Mouse (Mus musculus) MEL-GATA-1-ER (cell line): Measurements from ENCODE around the gene Scube3.
"Not testable (repeated sequence)": the region's sequence is repeated elsewhere in the genome, so short reads cannot be mapped to it uniquely, and the experiment has no call there.

ENCODE experiments used
- DNase-seq: peaks from one replicate; pipeline ENCODE4 v3.0.0-alpha.2; 2012; ENCODE audit warnings: low read depth; ENCODE audit errors: extremely low read depth

Scube3 gene

GRCm38 (mm10) chr17:28216791-28217190 lies 74.8 kb downstream of the Scube3 start:
- DNase-seq: no peak

DNA sequence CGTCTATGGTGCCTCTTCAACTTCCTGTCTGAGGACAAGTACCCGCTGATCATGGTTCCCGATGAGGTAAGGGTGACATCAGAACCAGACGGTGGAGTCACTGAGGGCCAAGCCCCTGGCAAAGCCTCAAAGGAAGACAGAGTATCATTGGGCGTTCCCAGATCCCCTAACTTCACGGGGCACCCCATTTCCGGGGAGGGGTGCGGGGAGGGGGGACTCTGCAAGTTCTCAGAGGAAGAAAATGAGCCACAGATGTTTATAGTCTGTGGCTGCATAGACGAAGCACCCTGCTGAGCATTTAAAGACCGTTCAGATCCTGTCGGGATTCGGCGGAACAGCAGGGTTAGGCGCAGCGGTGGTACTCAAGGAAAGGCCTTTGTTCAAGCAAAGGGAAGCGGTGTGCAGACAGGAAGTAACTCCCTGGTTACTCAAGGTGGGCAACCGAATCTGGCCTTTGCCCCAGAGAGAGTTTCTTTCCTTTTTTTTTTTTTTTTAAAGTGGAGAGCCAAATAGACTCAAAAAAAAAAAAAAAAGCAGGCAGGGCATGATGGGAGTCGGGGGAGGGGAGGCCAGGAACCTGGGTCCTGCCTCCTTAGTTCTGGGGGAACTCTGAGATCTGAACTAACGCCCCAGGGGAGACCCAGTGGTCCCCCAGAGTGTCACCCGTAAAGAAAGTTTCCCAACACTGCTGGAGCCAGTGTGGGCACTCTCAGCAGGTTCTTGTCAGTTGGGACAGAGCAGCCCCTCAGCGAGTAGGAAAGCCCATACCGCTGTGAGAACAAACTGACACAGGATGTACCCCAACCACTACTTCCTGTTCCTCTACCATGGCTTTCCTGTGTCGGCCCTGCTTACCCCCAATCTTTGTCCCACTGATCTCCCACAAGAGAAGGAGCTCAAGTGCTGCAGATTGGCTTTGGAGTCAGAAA lies 76.0 kb downstream of the Scube3 start:
- peak; percentile 89 for DNase-seq

DNA sequence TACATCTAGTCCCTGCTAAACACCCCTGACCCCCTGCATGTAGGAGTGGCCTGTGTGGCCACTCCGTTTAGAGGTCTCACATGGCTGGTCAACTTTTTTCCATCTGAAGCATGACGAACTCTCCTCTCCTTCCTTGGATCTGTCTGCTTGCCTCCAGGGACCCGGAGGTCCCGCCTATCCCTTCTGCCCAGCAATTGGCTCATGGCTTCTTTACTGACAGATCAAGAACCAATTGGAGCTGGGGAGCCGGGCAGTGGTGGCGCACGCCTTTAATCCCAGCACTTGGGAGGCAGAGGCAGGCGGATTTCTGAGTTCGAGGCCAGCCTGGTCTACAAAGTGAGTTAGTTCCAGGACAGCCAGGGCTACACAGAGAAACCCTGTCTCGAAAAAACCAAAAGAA lies 80.5 kb downstream of the Scube3 start:
- DNase-seq: not testable (repeated sequence)

- peak; percentile 91 for DNase-seq
These were observed 81.8 kb downstream of the Scube3 start for GRCm38 (mm10) chr17:28223561-28224391.
